Mouse (Mus musculus): Measurements from ENCODE around the gene Gpr174. TPM values are rescaled to one million over a fixed set of nuclear protein-coding genes. Genes with fewer than 3 reads are reported as not detected.

The Gpr174 gene
- 0.08 and 0.21 TPM in 2 replicates for polyA plus RNA-seq (2015; fragmentation: Nextera tagmentation; extraction: Ambion mirVana)

DNA sequence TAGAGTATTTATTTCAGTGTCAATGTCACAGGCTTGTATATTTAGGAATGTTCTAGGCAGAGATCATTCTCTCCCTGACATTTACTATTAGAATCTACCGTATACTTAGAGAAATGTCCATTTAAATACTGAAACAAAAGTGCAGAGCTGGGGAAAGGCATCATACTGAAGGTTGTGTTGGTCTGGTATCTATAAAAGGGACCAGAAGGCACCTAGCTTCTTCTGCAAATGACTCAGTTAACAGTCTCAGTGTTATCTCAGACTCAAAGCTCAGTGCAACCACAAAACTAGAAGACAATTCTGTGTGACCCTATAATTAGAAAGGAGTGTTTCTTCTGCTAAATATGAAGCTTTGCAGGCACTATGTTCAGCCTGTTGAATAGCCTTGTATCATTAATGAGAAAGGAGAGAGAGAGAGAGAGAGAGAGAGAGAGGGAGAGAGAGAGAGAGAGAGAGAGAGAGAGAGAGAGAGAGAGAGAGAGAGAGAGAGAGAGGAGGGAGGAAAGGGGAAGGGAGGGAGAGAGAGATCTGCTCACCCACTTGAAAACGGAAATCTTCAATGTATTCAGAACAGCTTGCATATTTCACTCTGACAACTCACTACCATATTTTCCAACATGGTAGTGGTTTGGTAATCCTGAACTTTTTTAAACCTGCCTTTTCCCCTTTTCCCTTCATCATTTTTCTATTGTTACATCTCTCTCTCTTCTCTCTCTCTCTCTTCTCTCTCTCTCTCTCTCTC is at the start of gene Gpr174:
Gpr174 (plus strand) TSS at position 393 of the 742 bp plus-strand sequence.

Other genes with a start within 250 kb of the Gpr174 start
- gene P2ry10, start 167.4 kb upstream of the Gpr174 start, polyA plus RNA-seq (2015; fragmentation: Nextera tagmentation; extraction: Ambion mirVana) = 0.22 and 0.26 TPM in 2 replicates
- gene P2ry10b, start 107.0 kb upstream of the Gpr174 start, polyA plus RNA-seq (2015; fragmentation: Nextera tagmentation; extraction: Ambion mirVana) = 5.1 TPM in 2 replicates
- 4,136 and 4,271 TPM in 2 replicates for gene Itm2a, start 147.5 kb downstream of the Gpr174 start, polyA plus RNA-seq (2015; fragmentation: Nextera tagmentation; extraction: Ambion mirVana)